Mouse (Mus musculus): ENCODE results near the gene Gfral. TPM values are rescaled to one million over a fixed set of nuclear protein-coding genes. Genes with fewer than 3 reads are reported as not detected.

Gene Gfral
- not detected in 2 replicates for polyA plus RNA-seq (2012; ENCODE audit: low replicate concordance)

DNA sequence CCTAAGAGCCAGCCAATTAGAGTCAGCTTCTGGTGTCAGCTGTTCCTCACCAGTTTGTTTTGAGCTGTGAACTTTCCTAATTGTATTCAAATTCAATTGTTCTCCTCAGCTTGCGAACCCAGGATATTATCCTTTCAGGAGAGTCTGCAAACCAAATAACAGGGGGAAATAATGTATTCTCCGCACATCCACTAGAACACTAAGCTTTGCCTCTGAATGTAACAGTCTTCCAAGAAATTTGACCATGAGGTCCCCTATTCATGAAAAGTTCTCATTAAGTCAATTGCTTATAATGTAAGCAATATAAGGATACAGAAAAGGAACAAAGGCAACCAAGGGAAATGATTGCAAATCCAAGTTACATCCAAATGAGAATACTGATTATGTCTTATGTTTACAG, at the start of gene Gfral:
Gene Gfral (minus strand): TSS at position 101 of the 400 bp plus-strand sequence.

Other genes with a start within 250 kb of the Gfral start
- 0.17 TPM in 1 of 2 replicates, not detected in the other for gene Hmgcll1, start 198.8 kb downstream of the Gfral start, polyA plus RNA-seq (2012; ENCODE audit: low replicate concordance)
- 0.11 TPM in 1 of 2 replicates, not detected in the other for gene Hcrtr2, start 110.2 kb upstream of the Gfral start, polyA plus RNA-seq (2012; ENCODE audit: low replicate concordance)

Measured in hematopoietic multipotent progenitor cell, adult 10-12 weeks (in vitro differentiated cells).